Mouse (Mus musculus) erythroblast, adult 5-6 weeks (primary cell): ENCODE results near the gene Nol3. TPM values are rescaled to one million over a fixed set of nuclear protein-coding genes. Genes with fewer than 3 reads are reported as not detected.

Experiments used
- ATAC-seq: replicated peaks from 2 replicates; pipeline ENCODE4 v1.8.0; 2016; ENCODE audit warnings: moderate number of reproducible peaks, mild to moderate bottlenecking, moderate TSS enrichment, inconsistent platforms; ENCODE audit not compliant: poor library complexity, low FRiP score, severe bottlenecking
- total RNA-seq, 2 experiments: library from RNA; stranded (forward) in 1 of 2; stranded (reverse) in 1 of 2; fragments of 150-400 nt in 1 of 2; fragments of 200-764, 138-1000 nt in 1 of 2; gene quantifications; 2 replicates each; pipeline versions ENCODE4 v1.2.3 to v1.2.4; 2015 to 2017; ENCODE audit warnings: low replicate concordance in 2 of 2

The Nol3 gene
- total RNA-seq, 2 experiments from 2014 or later, result not detected

DNA sequence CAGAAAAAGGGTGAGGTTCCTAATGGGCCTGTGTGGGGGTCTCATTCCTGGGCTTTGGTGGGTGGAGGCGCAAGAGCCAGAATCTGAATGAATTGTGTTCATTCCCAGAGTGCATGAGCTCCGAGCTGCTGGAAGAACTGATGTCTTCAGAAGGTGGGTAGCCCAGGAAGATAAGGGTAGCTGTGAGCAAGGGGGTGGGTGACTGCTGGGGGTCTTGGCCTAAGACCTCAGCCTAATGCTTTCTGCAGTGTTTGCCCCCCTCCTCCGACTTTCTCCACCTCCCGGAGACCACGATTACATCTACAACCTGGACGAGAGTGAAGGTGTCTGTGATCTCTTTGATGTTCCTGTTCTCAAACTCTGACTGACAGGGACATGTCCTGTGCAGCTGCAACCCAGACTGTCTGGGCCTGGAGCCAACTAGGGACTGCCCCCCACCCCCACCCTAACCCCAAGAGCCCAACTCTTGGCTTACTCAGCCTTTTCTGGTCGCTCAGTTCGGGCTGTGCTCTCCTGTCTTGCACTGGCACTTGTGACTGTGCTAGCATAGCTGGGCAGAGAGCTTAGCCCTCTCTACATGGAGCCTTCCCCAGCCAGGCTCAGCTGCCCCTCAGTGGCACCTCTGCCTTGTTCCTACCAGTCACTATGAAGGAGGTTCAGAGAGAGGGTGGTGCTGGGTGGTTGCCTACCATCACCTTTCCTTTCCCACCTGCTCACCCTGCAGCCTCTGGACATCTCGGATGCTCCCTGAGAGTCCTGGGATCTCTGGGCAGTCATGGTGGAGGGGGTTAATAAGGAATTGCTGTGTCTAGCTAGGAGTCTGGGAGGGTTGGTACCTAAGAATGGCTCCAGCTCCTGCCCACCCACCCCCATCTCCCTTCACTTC is 28.6 kb downstream of the Nol3 start:
- ATAC-seq, result no peak

DNA sequence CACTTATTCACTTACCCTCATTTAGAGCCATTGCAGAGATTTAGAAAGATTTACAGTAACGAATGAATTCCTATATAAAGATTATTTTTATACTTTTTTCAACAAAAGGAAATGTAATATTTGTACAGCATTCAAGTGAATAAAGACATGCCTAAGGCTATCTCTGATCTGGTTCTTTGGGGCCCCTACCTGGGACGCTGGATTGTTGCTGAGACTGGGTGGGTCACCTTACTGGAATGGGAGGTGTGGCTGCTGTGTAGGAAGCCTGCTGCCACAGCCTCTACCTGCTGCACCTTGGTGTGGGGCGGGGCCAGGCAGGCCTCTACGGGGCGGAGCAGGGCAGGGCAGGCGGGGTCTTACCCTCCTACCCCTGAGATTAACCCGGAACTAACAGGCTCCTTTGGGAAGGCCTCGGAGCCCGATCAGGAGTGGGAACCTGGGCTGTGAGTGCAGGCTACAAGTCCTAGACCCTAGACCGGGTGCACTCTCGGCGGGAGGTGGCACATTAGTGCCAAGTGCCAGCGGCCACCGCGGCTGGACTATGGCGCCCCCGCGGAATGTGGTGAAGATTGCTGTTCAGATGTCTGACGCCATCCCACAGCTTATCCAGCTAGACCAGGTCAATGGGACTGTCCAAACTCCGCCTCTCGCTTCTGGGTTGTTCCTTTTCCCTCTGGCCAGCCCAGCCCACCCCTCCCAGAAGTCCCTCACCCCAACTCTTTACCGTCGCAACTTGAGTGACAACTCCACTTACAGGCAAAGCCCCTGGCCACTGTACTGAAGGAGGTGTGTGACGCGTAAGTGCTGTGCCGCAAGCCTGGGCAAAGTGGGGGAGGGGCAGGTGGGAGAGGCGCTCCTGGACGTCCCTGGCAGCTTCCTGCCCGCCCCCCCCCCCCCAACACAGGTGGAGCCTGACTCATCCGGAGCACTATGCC is 29.5 kb downstream of the Nol3 start, which contains the start of gene Elmo3:
Gene Elmo3, plus strand, starts transcription at position 391 of the 935 bp plus-strand sequence.
- peak; percentile 56 for ATAC-seq

DNA sequence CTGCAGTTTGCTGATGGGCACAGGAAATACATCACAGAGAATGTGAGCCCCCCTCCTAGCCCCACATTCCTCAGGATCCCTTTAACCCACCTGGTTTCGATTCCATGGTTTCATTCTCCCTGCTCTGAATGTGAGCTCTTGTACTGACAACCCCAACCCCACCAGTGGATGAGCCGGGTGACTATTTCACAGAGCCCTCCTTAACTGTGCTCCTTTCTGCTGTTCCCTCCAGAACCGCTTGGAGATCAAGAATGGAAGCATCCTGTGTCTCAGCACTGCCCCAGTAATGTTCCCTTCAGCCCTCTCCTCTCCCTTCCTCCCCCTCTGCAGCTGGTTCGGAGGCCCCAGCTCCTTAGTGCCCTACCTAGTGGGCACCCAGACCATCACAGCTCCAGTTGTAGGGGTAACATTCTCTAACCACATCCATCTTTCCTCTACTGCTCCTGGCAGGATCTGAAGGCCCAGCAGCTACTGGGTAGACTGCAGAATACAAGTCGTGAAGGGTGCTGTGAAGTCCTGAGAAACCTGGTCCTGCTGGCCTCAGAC is 30.3 kb downstream of the Nol3 start:
- no peak for ATAC-seq

DNA sequence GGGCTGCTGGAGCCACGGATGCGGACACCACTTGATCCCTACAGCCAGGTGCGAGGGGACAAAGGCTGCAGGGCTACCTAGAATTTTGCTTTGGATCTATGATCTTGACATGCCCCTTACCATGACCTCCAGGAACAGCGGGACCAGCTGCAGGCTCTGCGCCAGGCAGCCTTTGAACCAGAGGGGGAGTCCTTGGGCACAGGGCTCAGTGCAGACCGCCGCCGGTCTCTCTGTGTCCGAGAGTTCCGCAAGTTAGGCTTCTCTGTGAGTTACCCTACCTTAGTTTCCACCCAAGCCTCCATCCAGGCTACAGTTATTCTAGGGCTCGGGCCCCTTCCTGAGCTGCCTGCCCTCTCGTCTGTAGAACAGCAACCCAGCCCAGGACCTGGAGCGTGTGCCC is 31.7 kb downstream of the Nol3 start:
- ATAC-seq, result no peak

DNA sequence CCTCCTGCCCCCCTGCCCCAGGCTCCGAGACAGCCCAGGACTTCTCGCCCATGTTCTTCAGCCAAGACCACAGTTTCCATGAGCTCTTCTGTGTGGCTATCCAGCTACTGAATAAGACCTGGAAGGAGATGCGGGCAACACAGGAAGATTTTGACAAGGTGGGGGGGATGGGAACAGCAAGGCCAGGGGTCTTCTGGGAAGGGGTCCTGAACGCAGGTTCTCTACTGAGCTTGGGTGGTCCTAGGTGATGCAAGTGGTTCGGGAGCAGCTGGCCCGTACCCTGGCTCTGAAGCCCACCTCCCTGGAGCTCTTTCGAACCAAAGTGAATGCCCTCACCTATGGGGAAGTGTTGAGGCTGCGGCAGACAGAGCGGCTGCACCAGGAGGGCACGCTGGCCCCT is 32.5 kb downstream of the Nol3 start:
- no peak for ATAC-seq

DNA sequence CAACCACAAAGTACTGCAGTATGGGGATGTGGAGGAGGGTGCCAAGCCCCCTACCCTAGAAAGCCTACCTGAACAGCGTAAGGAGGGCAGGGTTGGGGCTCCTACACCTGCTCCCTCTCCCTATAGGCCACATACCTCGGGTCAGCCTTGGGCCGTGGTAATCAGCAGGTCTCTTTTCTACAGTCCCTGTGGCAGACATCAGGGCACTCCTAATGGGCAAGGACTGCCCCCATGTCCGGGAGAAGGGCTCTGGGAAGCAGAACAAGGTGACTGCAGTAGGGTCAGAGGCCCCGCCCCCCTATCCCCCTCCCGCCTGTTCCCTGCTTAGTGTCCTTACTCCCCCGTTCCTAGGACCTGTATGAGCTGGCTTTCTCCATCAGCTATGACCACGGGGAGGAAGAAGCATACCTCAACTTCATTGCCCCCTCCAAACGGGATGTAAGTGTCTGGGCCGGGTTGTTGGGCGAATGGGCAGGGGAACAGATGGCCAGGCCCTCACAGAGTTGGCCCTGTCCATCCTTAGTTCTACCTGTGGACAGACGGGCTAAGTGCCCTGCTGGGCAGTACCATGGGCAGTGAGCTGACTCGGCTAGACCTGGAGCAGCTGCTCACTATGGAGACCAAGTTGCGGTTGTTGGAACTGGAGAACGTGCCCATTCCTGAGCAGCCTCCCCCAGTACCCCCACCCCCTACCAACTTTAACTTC is 33.4 kb downstream of the Nol3 start:
- no peak for ATAC-seq

DNA sequence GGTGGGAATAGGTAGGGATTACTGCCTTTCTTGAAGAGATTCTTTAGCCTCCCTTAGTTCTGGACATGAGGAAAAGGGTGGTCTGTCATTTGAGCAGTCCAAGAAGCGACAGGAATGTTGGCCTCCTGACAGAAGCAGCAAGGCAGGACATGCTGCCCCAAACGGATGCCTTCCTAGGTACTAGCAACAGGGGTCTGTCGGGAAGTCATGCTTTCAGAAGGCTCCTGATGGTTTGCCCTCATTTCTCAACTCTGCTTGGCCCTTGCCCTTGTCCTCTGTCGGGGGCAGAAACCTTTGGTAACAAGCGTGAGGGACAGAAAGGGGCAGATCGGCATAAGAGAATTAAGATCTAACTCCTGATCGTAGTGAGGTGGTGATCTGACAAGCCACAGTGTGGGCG is 34.2 kb downstream of the Nol3 start:
- ATAC-seq, result no peak

DNA sequence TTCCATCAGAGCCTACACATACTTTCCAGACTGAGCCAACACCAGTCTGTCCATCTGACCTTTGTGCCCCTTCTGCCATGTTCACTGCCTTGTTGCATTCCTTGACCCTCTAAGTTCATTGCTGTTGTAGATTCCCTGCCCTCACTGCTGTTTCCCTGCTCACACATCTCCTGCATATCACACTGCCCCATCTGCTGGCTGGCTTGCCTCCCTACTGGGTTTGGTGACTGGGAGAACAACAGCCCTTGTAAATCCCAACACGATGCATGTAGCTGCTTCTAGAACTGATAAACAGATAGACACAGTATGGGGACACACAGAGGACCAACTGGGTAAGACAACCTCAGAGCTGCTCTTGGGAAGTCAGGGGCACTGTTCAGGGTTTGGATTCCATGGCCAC is 35.8 kb downstream of the Nol3 start:
- ATAC-seq, result 0 out of 2 replicates have a peak, but pooled peaks have one; percentile 7

DNA sequence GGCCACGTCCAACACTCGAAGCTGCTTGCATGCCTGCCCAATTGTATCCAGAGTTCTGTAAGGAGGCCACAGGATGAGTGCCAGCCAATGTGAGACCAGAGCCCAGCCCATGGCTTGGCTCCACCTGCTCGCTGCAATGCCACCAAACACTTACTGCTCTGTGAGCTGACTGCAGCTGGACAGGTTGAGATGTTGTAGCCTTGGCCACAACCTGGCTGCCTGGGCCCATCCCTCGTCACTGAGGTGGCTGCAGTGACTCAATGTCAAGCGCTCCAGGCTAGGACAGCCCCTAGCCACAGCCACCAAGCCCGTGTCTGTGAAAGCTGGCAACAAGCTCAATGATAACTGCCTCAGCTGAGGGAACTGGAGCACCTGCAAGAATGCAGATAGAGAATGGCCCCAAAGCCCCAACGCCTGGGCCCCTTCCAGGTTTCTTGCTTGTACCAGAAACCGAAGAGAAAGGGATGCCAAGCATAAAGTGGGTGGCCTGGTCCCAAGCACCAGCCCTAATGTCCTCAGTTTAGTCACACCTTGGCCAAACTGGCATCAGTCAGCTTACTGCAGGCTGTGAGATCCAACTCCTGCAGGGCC is 37.0 kb downstream of the Nol3 start:
- ATAC-seq, result peak; percentile 18

DNA sequence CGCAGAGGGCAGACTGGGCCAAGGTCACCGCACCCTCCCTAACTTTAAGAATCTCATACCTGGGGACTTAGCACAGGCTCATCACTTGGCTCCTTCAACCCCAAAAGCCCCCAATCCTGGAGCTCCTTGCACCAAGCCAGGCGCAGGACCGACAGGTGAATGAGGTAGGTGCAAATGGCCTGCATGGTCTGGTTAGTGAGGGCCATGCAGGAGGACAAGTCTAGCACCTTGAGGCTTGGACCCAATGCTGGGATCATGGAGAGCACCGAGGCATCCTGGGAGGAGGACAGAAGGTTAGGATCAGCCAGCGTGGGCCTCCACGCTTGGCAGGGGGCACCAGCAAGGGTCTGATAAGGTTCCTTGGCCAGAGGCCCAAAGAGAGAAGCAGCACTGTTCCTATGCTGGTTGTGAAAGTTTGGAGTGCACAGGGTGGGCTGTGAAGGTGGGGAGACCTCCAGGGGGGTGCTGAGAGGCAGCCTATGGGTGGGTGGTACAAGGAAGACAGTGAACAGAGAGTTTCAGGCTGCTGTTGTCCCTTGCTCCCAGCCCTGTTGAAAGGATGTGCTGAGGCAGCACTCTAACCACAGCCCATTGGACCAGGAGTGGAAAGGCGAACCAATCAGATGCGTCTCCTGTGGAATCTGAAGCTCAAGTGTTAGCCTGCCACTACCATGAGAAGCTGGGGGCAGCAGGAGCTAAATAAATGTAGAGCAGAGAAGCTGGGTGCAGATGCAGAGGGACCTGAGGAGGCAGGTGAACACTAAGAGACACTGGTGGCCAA is 37.9 kb downstream of the Nol3 start:
- no peak for ATAC-seq

DNA sequence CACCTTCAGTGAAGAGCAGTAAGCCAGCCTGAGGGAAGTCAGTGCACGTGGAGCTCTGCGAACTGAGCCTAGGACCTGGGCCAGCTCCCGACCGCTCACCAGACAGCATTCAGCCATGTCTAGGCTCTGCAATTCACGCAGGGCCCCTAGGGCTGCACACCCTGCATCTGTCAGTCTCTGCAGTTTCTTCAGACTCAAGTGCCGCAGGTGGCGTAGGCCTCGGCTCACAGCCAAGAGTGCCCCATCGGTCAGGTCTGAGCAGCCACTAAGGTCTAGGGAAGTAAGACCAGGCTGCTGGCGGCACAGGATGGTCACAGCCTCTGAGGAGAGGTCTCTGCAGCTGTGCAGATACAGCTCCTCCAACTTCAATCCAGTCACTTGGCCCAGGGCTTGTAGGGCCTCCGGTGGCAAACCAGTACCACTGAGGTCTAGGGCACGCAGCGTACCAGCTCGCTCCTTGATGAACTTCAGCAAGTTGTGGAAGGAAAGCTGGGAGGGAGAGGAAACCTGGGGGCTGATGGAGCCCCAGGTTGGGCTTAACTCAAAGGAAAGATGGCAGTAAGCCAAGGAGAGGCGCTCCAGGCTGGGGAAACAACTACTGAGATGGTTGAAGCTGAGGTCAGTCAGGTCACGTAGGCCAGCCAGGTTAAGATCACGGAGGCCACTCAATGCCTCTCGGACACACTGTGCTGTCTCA is 39.3 kb downstream of the Nol3 start:
- no peak for ATAC-seq

DNA sequence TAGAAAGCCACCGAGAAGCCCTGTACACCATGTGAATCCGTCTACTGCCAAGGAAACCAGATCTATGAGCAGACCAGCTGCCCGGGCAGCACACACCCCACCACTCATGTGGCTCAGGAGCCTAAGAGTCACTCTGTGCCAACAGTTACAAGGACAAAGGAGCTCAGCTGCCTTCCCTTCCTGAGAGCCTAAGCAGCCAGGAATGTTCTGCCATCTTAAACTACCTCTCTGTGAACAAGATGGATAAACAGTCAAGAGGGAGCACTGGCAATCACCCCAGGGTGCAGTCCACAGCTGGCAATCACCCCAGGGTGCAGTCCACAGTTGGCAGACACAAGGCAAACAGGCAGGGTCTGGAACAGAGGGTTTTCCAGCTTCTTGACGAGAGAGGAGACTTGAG is 42.0 kb downstream of the Nol3 start:
- ATAC-seq, result no peak

DNA sequence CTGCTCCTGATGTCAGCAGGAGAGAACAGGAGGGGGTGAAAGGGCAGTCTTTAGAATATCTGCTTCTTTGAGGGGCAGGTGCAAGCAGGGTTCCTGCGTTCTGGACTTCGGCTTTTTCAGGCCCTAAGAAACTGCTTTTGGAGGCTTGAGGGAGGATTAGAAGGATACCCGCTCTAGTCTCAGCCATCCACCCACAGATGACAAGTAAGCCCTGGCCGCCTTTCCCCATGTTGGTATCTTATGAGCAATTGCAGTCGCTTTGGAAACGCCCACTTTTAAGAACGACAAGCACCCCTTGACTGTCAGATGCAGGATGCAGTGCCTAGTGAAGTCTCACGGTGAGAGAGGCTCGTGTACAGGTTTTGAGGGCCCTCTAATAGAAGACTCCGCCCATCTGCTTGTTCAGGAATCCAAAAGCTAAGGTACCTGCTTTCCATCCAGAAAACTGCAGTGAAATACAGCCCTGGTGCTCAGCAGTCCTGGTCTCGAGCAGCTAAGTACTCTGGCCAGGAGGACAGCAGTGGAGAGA is 42.8 kb downstream of the Nol3 start:
- no peak for ATAC-seq

DNA sequence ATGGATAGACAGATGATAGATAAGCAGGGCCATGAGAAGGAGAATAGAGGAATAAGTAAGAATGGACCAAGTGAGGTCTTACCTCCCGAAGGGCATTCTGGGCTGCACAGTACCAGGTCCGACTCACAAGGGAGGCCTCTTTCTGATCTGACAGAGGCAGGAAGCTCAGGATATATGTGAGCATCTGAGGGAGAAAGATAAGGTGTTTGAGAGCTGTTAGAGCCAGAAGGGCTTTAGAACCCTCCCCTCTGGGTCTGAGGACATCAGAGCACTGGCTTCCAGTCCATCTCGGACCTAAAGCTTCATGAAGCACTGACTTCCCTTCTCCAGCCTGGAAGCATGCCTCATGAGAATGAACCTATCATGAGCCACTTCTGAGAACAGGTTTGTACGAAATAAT is 47.2 kb downstream of the Nol3 start:
- ATAC-seq, result peak; percentile 75

DNA sequence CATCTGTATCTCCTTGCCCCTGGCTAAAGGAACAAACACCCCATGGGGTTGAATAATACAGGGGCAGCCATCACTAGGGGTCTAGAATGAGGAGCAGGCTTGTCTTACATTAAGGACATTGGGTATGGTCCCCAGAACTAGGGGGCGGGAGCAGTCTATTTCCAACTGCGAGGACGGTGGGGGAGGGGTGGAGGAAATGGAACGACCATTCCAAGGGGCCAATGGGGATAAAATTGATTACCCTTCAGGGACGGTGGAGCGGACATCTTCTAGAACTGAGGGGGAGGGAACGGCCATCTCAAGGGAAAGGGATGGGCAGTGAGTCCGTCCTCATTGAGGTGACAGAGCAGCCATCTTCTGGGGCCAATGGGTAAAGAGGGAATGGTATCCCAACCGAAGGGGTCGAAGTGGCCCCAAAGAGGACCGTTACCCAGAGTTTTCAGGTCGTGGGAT is 49.7 kb downstream of the Nol3 start:
- peak; percentile 16 for ATAC-seq

DNA sequence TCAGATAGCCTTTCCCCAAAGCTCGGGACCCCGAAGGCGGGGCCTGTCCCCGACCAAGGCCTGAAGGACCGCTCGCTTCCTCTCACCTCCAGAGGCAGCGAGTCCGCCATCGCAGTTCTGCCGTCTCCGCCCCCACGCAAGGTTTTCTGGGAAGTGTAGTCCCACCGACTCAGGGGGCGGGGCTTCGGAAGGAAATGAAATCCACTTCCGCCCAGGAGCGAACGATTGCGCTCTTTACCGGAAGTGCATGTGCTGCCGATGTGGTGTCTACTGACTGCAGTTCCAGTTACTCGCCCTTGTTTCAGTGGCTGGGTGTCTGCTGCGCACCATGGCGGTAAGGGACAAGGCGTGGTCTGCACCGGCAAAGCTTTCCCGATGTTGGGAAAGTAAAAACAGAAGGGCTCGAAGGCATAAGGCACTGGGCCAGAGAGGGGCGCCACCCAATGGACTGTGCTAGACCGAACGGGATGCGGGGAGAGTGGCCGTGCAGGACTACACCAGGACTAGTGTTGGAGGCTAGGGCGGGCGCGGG is 50.3 kb downstream of the Nol3 start, which contains the start of the genes Lrrc29 and Tmem208:
Gene Lrrc29, minus strand, starts transcription at position 138 of the 532 bp plus-strand sequence.
Gene Tmem208, plus strand, starts transcription at position 214 of the 532 bp plus-strand sequence.
- peak; percentile 81 for ATAC-seq

DNA sequence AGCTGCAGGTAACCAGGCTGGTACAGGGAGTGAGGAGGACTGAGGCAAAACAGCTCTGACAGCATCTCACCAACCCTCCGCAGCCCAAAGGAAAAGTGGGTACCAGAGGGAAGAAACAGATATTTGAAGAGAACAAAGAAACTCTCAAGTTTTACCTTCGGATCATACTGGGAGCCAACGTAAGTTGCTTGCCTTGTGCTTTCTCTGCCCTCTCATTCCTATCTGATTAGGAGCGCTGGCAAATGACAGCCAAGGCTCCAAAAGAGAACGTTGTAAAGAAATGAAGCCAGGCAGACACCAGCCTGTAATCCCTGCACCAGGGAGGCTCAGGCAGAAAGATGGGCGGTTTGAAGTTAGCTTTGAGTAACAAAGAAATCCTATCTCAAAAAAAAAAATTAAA is 51.0 kb downstream of the Nol3 start:
- ATAC-seq, result no peak
